Mouse (Mus musculus) liver, embryonic 14.5 days (tissue): ENCODE data around the gene Kif16b. TPM values are rescaled to one million over a fixed set of nuclear protein-coding genes. Genes with fewer than 3 reads are reported as not detected.

Experiments used
- ATAC-seq: fragments of 200-750 bp; cut with Nextera tagmentation; 2 replicates; pipeline ENCODE4 v1.8.0; 2017; ENCODE audit warnings: moderate number of reproducible peaks, mild to moderate bottlenecking, moderate library complexity; ENCODE audit not compliant: insufficient read depth
- DNase-seq, 3 experiments: peaks; one replicate each; pipeline ENCODE4 v3.0.0-alpha.2; 2012 to 2013; ENCODE audit warnings: low read depth in 3 of 3, low spot score in 3 of 3
- H3K27ac ChIP-seq: fragments of 300-500 bp; sonication (generic); 2 replicates; pipeline ENCODE4 v1.5.1; 2014; ENCODE audit warnings: moderate library complexity, mild to moderate bottlenecking, control low read depth, inconsistent platforms
- H3K27me3 ChIP-seq: fragments of 300-500 bp; sonication (generic); 2 replicates; pipeline ENCODE4 v1.6.1; 2014; ENCODE audit warnings: mild to moderate bottlenecking, low read length, moderate library complexity; ENCODE audit not compliant: control insufficient read depth, insufficient read depth
- H3K36me3 ChIP-seq: fragments of 300-500 bp; sonication (generic); replicated peaks from 2 replicates; pipeline ENCODE4 v1.6.1; 2014; ENCODE audit warnings: low read depth; ENCODE audit not compliant: control insufficient read depth, insufficient read depth
- H3K4me1 ChIP-seq, 2 experiments: fragments of 200-500 bp in 1 of 2; fragments of 300-500 bp in 1 of 2; sonication (generic) in 1 of 2; replicated peaks; 2 replicates each; pipeline ENCODE4 v1.6.1; 2012 to 2014; ENCODE audit warnings: antibody characterized with exemption in 1 of 2, inconsistent platforms in 1 of 2, low read length in 1 of 2; ENCODE audit not compliant: control insufficient read depth in 2 of 2, insufficient read depth in 2 of 2
- H3K4me2 ChIP-seq: fragments of 300-500 bp; sonication (generic); 2 replicates; pipeline ENCODE4 v1.6.1; 2014; ENCODE audit warnings: low read depth, mild to moderate bottlenecking, control low read depth, moderate library complexity
- H3K4me3 ChIP-seq, 2 experiments: fragments of 200-500 bp in 1 of 2; fragments of 300-500 bp in 1 of 2; sonication (generic) in 1 of 2; 2 replicates each; pipeline ENCODE4 v1.5.1; 2012 to 2014; ENCODE audit warnings: low read depth in 2 of 2, low read length in 2 of 2, mild to moderate bottlenecking in 2 of 2, control low read depth in 1 of 2, inconsistent platforms in 1 of 2, moderate library complexity in 1 of 2; ENCODE audit not compliant: insufficient read depth in 1 of 2
- H3K9ac ChIP-seq: fragments of 300-500 bp; sonication (generic); replicated peaks from 2 replicates; pipeline ENCODE4 v1.6.1; 2014; ENCODE audit warnings: mild to moderate bottlenecking, control low read depth, moderate library complexity
- H3K9me3 ChIP-seq: fragments of 300-500 bp; sonication (generic); 2 replicates; pipeline ENCODE4 v1.6.1; 2016; ENCODE audit warnings: low read length, mixed read lengths; ENCODE audit not compliant: control insufficient read depth
- CTCF ChIP-seq: IDR thresholded peaks from 2 replicates; pipeline ENCODE4 v1.5.1; 2016; ENCODE audit warnings: antibody characterized with exemption, low read depth, control low read depth
- EP300 ChIP-seq: IDR thresholded peaks from 2 replicates; pipeline ENCODE4 v1.6.1; 2016; ENCODE audit warnings: antibody characterized with exemption, low read depth
- WGBS: fragments of 180-500 bp; shearing (Covaris S2); extraction: QIAGEN DNeasy Blood & Tissue Kit; methylation state at CpG from one replicate; pipeline ENCODE4 v1.1.7; 2014; ENCODE audit not compliant: insufficient replicate concordance; 5-methylcytosine and 5-hydroxymethylcytosine counted together
- polyA plus RNA-seq, 2 experiments: library from polyadenylated mRNA; depleted of rRNA in 1 of 2; stranded (reverse) in 1 of 2; unstranded in 1 of 2; fragments of >200 nt; fragmentation: Nextera tagmentation in 1 of 2; extraction: Ambion mirVana in 1 of 2; gene quantifications; 2 replicates each; pipeline versions ENCODE4 v1.2.1 to v1.2.3; 2012 to 2014

Kif16b gene
- polyA plus RNA-seq, 2 experiments = 2.2 to 2.5 TPM

- Histone ChIP-seq H3K9me3 (no peaks in the 10 kb centered on the region), H3K4me2 (no peak overlapping the region), H3K4me3 (no peak overlapping the region), H3K4me1 (no peaks in the 10 kb centered on the region), H3K27ac (no peak overlapping the region), H3K27me3 (no peaks in the 10 kb centered on the region), H3K36me3 (no peaks in the 10 kb centered on the region), H3K9ac (no peak overlapping the region)
- WGBS = 59% methylated on average over 8 of the region's 8 CpGs
- DNase-seq (no peak), ATAC-seq (no peak)
- TF ChIP-seq EP300 (no peak), CTCF (no peak)
These were observed 331.6 kb downstream of the Kif16b start for GRCm38 (mm10) chr2:142569771-142570170.

Other genes starting within 250 kb of the Kif16b start
- 8.2 and 17.1 TPM in 2 replicates for gene Snrpb2, start 161.5 kb upstream of the Kif16b start, polyA plus RNA-seq (2012; rRNA removed)
- 38.4 and 40.2 TPM in 2 replicates for gene Snrpb2, start 161.5 kb upstream of the Kif16b start, polyA plus RNA-seq (2014; fragmentation: Nextera tagmentation; extraction: Ambion mirVana)
- not detected in 2 replicates for gene Otor, start 176.9 kb upstream of the Kif16b start, polyA plus RNA-seq (2012; rRNA removed)
- gene Otor, start 176.9 kb upstream of the Kif16b start, polyA plus RNA-seq (2014; fragmentation: Nextera tagmentation; extraction: Ambion mirVana) = 0.14 TPM in 1 of 2 replicates, not detected in the other